11 mouse cellular contexts compared by ENCODE assay signal in the genomic region with DNA sequence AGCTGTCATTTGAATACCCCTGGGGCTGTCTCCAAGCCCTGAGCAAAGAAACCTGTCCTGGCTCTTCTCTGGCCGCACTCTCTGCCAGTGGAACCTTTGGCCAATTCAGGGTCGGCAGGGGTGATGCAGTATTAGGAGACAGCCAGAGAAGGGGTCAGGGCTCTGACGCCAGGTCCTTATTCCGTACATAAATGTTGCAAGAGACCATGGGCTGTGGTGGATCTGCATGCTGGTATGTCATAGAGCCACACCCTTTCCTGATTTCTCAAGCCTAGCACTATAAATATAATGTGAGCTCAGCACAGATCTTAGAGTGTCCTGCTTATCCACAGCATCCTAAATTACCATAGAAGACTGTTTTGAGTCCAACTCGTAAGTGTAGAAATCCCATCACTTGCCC.
A peak's percentile ranks its signal among the peaks of the same experiment; 100 is the strongest.
DNase-seq lines count a peak whose midpoint lies in the region; ATAC-seq and TF ChIP-seq lines count a peak whose summit lies in the region.
"Had no signal": no experiment of that assay in that cellular context is flagged by ENCODE, and none has a peak within 500 bp of the region (broad histone marks: within the 10 kb centered on the region; RNA-seq: fewer than 3 reads in every experiment).

No protein-coding gene starts in this region.

- no peaks in the 10 kb centered on the region for H3K9me3 ChIP-seq in heart, embryonic 13.5 days
- H3K9me3 ChIP-seq: forebrain, embryonic 12.5 days; liver, embryonic 13.5 days had no signal

- TF ChIP-seq CTCF in lung, adult 2 months (IDR thresholded peaks at IDR 0.05; ENCODE audit: insufficient read depth, low read length) = no peak

- WGBS in heart, embryonic 13.5 days = 60% methylated on average over 5 of the region's 5 CpGs
- WGBS in lung, adult 2 months = 37% methylated on average over 5 of the region's 5 CpGs

- no peak overlapping the region for H3K4me2 ChIP-seq in heart, embryonic 13.5 days
- H3K4me2 ChIP-seq: forebrain, embryonic 12.5 days; liver, embryonic 13.5 days had no signal

- no peaks in the 10 kb centered on the region for H3K36me3 ChIP-seq in heart, embryonic 13.5 days
- H3K36me3 ChIP-seq: forebrain, embryonic 12.5 days; liver, embryonic 13.5 days had no signal

- no peak overlapping the region for H3K4me3 ChIP-seq in heart, embryonic 13.5 days
- H3K4me3 ChIP-seq in lung, adult 2 months (replicated peaks; ENCODE audit: extremely low read depth, low read depth, low read length) = no peak overlapping the region
- H3K4me3 ChIP-seq: forebrain, embryonic 12.5 days; liver, embryonic 13.5 days; myocyte had no signal

- TF ChIP-seq POLR2A in lung, adult 2 months (IDR thresholded peaks at IDR 0.05; ENCODE audit: borderline replicate concordance, extremely low read depth, low read depth, low read length) = no peak

- peak overlapping the region; percentile 58 for H3K27ac ChIP-seq in heart, embryonic 13.5 days (replicated peaks)
- H3K27ac ChIP-seq: forebrain, embryonic 12.5 days; liver, embryonic 13.5 days had no signal

- no peak for DNase-seq in heart, adult 8-10 months (ENCODE audit: low spot score)
- DNase-seq in lung, adult 18-20 months = peak; percentile 51 to 57
- DNase-seq in lung, adult 2 months = no peak
- peak; percentile 32 for DNase-seq in lung, postnatal 14 days
- no peak for DNase-seq in cerebellum, adult 9-11 months
- no peak for DNase-seq in urinary bladder, postnatal 36 days (ENCODE audit: low spot score in 2 of 2)
- DNase-seq in layer of hippocampus, adult 11-12 months (ENCODE audit: low spot score) = no peak
- DNase-seq: liver, embryonic 13.5 days had no signal

- peaks cover 64% of the 10 kb centered on the region for H3K4me1 ChIP-seq in heart, embryonic 13.5 days
- peaks cover 11% of the 10 kb centered on the region for H3K4me1 ChIP-seq in lung, adult 2 months (ENCODE audit: control insufficient read depth, insufficient read depth, low read length)

- no peak for ATAC-seq in heart, embryonic 13.5 days (ENCODE audit: extremely low read depth, insufficient number of reproducible peaks, low FRiP score, low TSS enrichment)

- no peak overlapping the region for H3K9ac ChIP-seq in heart, embryonic 13.5 days
- H3K9ac ChIP-seq: forebrain, embryonic 12.5 days; liver, embryonic 13.5 days had no signal

- H3K27me3 ChIP-seq in heart, embryonic 13.5 days (replicated peaks) = no peaks in the 10 kb centered on the region
- H3K27me3 ChIP-seq: forebrain, embryonic 12.5 days; liver, embryonic 13.5 days had no signal

Comparison
In these comparisons a context has a peak if more than half of its experiments do, and no peak if none do; other contexts are left out.
1. DNase-seq: peak in lung, adult 18-20 months (2 of 2) and lung, postnatal 14 days (single experiment); none in heart, adult 8-10 months (single experiment), lung, adult 2 months (single experiment), cerebellum, adult 9-11 months (single experiment), urinary bladder, postnatal 36 days (0 of 2) and layer of hippocampus, adult 11-12 months (single experiment).